Mouse (Mus musculus) left cerebral cortex, postnatal 4 days (tissue): ENCODE measurements at regions not wholly inside any gene's neighbourhood (a gene's known extent, or its start where the extent isn't known, plus 50 kb on each side); places are given as distances from the start of the nearest gene placed in this dataset.

ENCODE experiments used
- DNase-seq: peaks from one replicate; pipeline ENCODE4 v3.0.0-alpha.2; 2022
- intact Hi-C: fragments of 180-260 bp; cut with DNase I; formaldehyde crosslinking; loops from one replicate; pipeline ENCODE4 v1.15.1; 2025

- no peak for DNase-seq
- intact Hi-C loops, result no loop called here
Observed at GRCm38 (mm10) chr1:14429326-14429725, 1663.8 kb downstream of the 4930444P10Rik start.

- intact Hi-C loops, result no loop called here
- DNase-seq, result no peak
Observed at GRCm38 (mm10) chr1:14421030-14421429, 1672.1 kb downstream of the 4930444P10Rik start.

DNA sequence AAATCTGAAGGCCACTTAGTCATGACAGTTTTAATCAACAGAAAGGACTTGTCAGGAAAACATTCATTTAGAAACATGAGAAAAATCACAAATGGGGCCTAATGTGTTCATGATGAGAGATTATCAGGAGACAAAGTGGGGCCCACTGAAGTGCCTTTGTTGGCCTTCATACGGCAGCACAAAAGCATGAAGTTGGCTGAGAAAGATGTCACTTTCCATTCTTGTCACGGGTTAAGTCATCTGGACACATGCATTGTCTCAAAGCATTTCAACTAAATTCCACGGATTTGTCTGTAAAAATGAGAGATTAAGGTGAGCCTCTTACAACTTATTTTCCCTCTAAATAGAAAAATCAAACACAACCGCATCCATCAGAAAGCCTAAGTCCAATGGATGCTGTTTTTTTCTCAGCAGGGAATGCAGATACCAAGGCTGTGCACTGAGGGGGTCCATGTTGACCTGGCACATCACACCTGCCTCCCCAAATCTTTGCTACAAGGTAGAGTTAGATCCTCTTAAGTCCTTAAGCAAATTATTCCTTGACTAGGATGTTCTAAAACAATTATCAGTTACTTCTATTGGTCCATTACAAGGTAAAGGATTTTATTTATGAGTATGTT lies 1679.2 kb downstream of the 4930444P10Rik start:
- intact Hi-C loops, result no loop called here
- no peak for DNase-seq

- no peak for DNase-seq
- intact Hi-C loops, result no loop called here
Observed at GRCm38 (mm10) chr1:14369957-14370833, 1722.9 kb downstream of the 4930444P10Rik start.

- intact Hi-C loops, result no loop called here
- peak; percentile 13 for DNase-seq
Observed at GRCm38 (mm10) chr1:14359998-14360640, 1733.0 kb downstream of the 4930444P10Rik start.
